Mouse (Mus musculus) liver, embryonic 14.5 days (tissue): ENCODE measurements around the gene 3110001I22Rik.

ENCODE experiments used
- CTCF ChIP-seq: IDR thresholded peaks from 2 replicates; pipeline ENCODE4 v1.5.1; 2016; ENCODE audit warnings: antibody characterized with exemption, low read depth, control low read depth
- EP300 ChIP-seq: IDR thresholded peaks from 2 replicates; pipeline ENCODE4 v1.6.1; 2016; ENCODE audit warnings: antibody characterized with exemption, low read depth

GRCm38 (mm10) chr16:13640064-13640463, 31.7 kb upstream of the 3110001I22Rik start:
- peak; percentile 53 for TF ChIP-seq CTCF
- no peak for TF ChIP-seq EP300
